Mouse (Mus musculus) G1E (cell line): ENCODE data around the gene Chil3.

Experiments
- CTCF ChIP-seq: IDR thresholded peaks from 2 replicates; pipeline ENCODE4 v1.5.1; 2012; ENCODE audit warnings: low read depth, low read length, inconsistent platforms, mixed read lengths
- GATA1 ChIP-seq: IDR thresholded peaks from 2 replicates; pipeline ENCODE4 v1.6.1; 2012; ENCODE audit warnings: borderline replicate concordance, low read length, inconsistent platforms, mixed read lengths
- TAL1 ChIP-seq: conservative IDR thresholded peaks from 2 replicates; pipeline ENCODE4 v1.6.1; 2012; ENCODE audit warnings: low read depth, low read length, inconsistent platforms, mixed read lengths

- TF ChIP-seq TAL1 (no peak), CTCF (no peak), GATA1 (no peak)
Observed at GRCm38 (mm10) chr3:106144081-106144480, 23.3 kb downstream of the Chil3 start.
